In the genomic region with DNA sequence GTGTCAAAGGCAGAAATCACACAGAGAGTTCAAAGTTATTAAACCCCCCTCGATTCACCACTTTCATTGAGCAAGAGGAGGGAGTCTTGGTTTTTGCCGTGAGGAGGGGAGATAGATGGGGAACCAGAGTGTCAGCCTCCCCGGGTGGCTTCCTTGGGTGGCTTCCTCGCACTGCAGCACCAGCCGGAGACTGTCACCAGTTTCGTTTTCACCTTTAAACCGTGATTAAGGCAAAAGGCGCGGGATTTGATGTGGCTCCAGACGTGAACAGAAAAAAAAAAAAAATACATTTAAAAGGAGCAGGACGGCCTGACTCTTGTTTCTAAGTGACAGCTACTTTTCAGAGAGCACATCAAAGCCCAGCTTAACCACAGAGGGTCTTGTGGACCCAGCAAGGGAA, we compare ENCODE assay signal across 9 mouse cellular contexts. TPM values are rescaled to one million over a fixed set of nuclear protein-coding genes. Genes with fewer than 3 reads are reported as not detected.
DNase-seq lines count a peak whose midpoint lies in the region; ATAC-seq lines count a peak whose summit lies in the region.
"Had no signal": no experiment of that assay in that cellular context is flagged by ENCODE, and none has a peak within 500 bp of the region (broad histone marks: within the 10 kb centered on the region; RNA-seq: fewer than 3 reads in every experiment).

No protein-coding gene starts in this region.

- H3K27ac ChIP-seq in forebrain, embryonic 10.5 days = peak overlapping the region; percentile 84
- H3K27ac ChIP-seq in intestine, embryonic 14.5 days (ENCODE audit: low read depth) = peak overlapping the region; percentile 66
- peak overlapping the region; percentile 86 for H3K27ac ChIP-seq in lung, embryonic 15.5 days

- H3K27me3 ChIP-seq in forebrain, embryonic 10.5 days (ENCODE audit: poor library complexity, severe bottlenecking) = no peaks in the 10 kb centered on the region; the same call in 1 of the 2 replicates
- no peaks in the 10 kb centered on the region for H3K27me3 ChIP-seq in intestine, embryonic 14.5 days (replicated peaks; ENCODE audit: control insufficient read depth, insufficient read depth, low read length)
- H3K27me3 ChIP-seq in lung, embryonic 15.5 days = no peaks in the 10 kb centered on the region
- H3K27me3 ChIP-seq: Patski had no signal

- peak overlapping the region; percentile 44 for H3K4me3 ChIP-seq in forebrain, embryonic 10.5 days
- peak overlapping the region; percentile 28; the same call in 1 of the 2 replicates for H3K4me3 ChIP-seq in intestine, embryonic 14.5 days (ENCODE audit: low read depth, low read length)
- peak overlapping the region; percentile 33 for H3K4me3 ChIP-seq in lung, embryonic 15.5 days

- peak overlapping the region; percentile 61 for H3K4me2 ChIP-seq in intestine, embryonic 14.5 days (ENCODE audit: low read length)
- H3K4me2 ChIP-seq in lung, embryonic 15.5 days = peak overlapping the region; percentile 55

- H3K9me3 ChIP-seq in forebrain, embryonic 10.5 days = no peaks in the 10 kb centered on the region
- no peaks in the 10 kb centered on the region for H3K9me3 ChIP-seq in intestine, embryonic 14.5 days (ENCODE audit: control insufficient read depth, low read length)
- no peaks in the 10 kb centered on the region for H3K9me3 ChIP-seq in lung, embryonic 15.5 days

- DNase-seq in heart, adult 18-20 months = peak; percentile 35 to 37
- no peak for DNase-seq in heart, postnatal 25 days (ENCODE audit: low spot score)
- DNase-seq in forebrain, embryonic 10.5 days (ENCODE audit: extremely low spot score, low spot score) = peak; percentile 30
- no peak for DNase-seq in intestine, embryonic 14.5 days (ENCODE audit: low spot score)
- DNase-seq in layer of hippocampus, adult 9-10 months (ENCODE audit: low spot score) = no peak
- no peak for DNase-seq in frontal cortex, postnatal 25 days (ENCODE audit: low spot score in 2 of 2)

- 3% methylated on average over 11 of the region's 11 CpGs for WGBS in forebrain, embryonic 10.5 days
- WGBS in intestine, embryonic 14.5 days = 8% methylated on average over 11 of the region's 11 CpGs
- 8% methylated on average over 11 of the region's 11 CpGs for WGBS in lung, embryonic 15.5 days

- no peak for ATAC-seq in intestine, embryonic 14.5 days (replicated peaks; ENCODE audit: low FRiP score, low TSS enrichment, low read depth)
- ATAC-seq in lung, embryonic 15.5 days (ENCODE audit: borderline replicate concordance, extremely low read depth, low FRiP score, low TSS enrichment) = no peak
- peak; percentile 93 for ATAC-seq in neutrophil, adult 5-6 weeks (ENCODE audit: extremely low read depth, insufficient number of reproducible peaks, low FRiP score, poor library complexity, severe bottlenecking)
- ATAC-seq: Patski had no signal

- H3K36me3 ChIP-seq in forebrain, embryonic 10.5 days (replicated peaks) = peaks cover 3% of the 10 kb centered on the region; the same call in 1 of the 2 replicates
- H3K36me3 ChIP-seq in intestine, embryonic 14.5 days (ENCODE audit: control insufficient read depth, insufficient read depth, low read length) = no peaks in the 10 kb centered on the region
- no peaks in the 10 kb centered on the region for H3K36me3 ChIP-seq in lung, embryonic 15.5 days

- H3K9ac ChIP-seq in intestine, embryonic 14.5 days (ENCODE audit: low read length) = peak overlapping the region; percentile 33
- peak overlapping the region; percentile 32 for H3K9ac ChIP-seq in lung, embryonic 15.5 days

- intact Hi-C loops in heart, postnatal 25 days (cut with DNase I) = no loop called here

- peaks cover 49% of the 10 kb centered on the region for H3K4me1 ChIP-seq in forebrain, embryonic 10.5 days
- H3K4me1 ChIP-seq in intestine, embryonic 14.5 days (replicated peaks; ENCODE audit: control insufficient read depth, insufficient read depth, low read length) = peaks cover 21% of the 10 kb centered on the region; the same call in 1 of the 2 replicates
- peaks cover 30% of the 10 kb centered on the region for H3K4me1 ChIP-seq in lung, embryonic 15.5 days

RNA-seq across cellular contexts. Expression of gene Dusp6, which starts 58.5 kb away (rescaled TPM):
- 10 to 100 TPM; 14.0 to 16.0 TPM for total RNA-seq in heart, adult 18-20 months (2021)
- total RNA-seq in heart, postnatal 25 days (2021) = 10 to 100 TPM; 18.5 to 19.5 TPM
- 97.6 and 116 TPM in 2 replicates for polyA plus RNA-seq in forebrain, embryonic 10.5 days (2016; fragmentation: Nextera tagmentation; extraction: Ambion mirVana)
- 40.7 and 44.2 TPM in 2 replicates for polyA plus RNA-seq in intestine, embryonic 14.5 days (2014; fragmentation: Nextera tagmentation; extraction: Ambion mirVana)
- 72.1 and 73.6 TPM in 2 replicates for polyA plus RNA-seq in lung, embryonic 15.5 days (2015; fragmentation: Nextera tagmentation; extraction: Ambion mirVana)
- 136 and 143 TPM in 2 replicates for total RNA-seq in neutrophil, adult 5-6 weeks (2017)

Comparison
In these comparisons a context has a peak if more than half of its experiments do, and no peak if none do; other contexts are left out.
1. DNase-seq: peak in heart, adult 18-20 months (2 of 2) and forebrain, embryonic 10.5 days (single experiment); none in heart, postnatal 25 days (single experiment), intestine, embryonic 14.5 days (single experiment), layer of hippocampus, adult 9-10 months (single experiment) and frontal cortex, postnatal 25 days (0 of 2).
2. Peak in every context shown above with its lines, with median percentiles within 50 percentile points of each other: H3K27ac ChIP-seq and H3K4me3 ChIP-seq.